Mouse (Mus musculus): ENCODE results near the gene Ccdc32. TPM values are rescaled to one million over a fixed set of nuclear protein-coding genes. Genes with fewer than 3 reads are reported as not detected.

The Ccdc32 gene
- polyA plus RNA-seq, 1 experiment from 2014 or later = 16.3 TPM

- H3K27ac ChIP-seq (ENCODE audit: poor library complexity, severe bottlenecking) = no peak overlapping the region
- H3K9ac ChIP-seq = no peak overlapping the region
- peaks cover 12% of the 10 kb centered on the region for H3K36me3 ChIP-seq
- 70% methylated on average over 7 of the region's 7 CpGs for WGBS
- H3K27me3 ChIP-seq (replicated peaks) = no peaks in the 10 kb centered on the region
- ATAC-seq (ENCODE audit: insufficient number of reproducible peaks, low FRiP score) = no peak
- no peak overlapping the region for H3K4me3 ChIP-seq
- H3K4me2 ChIP-seq = no peak overlapping the region
- peaks cover 3% of the 10 kb centered on the region; the same call in 1 of the 2 replicates for H3K9me3 ChIP-seq (replicated peaks)
- H3K4me1 ChIP-seq (replicated peaks) = peaks cover 22% of the 10 kb centered on the region
Measured at GRCm38 (mm10) chr2:119014989-119015388, 14.2 kb downstream of the Ccdc32 start.

GRCm38 (mm10) chr2:119009376-119009775 lies 19.8 kb downstream of the Ccdc32 start:
- Histone ChIP-seq H3K9ac (no peak overlapping the region), H3K9me3 (replicated peaks) (no peaks in the 10 kb centered on the region), H3K4me3 (no peak overlapping the region), H3K27ac (ENCODE audit: poor library complexity, severe bottlenecking) (no peak overlapping the region), H3K4me1 (replicated peaks) (no peaks in the 10 kb centered on the region), H3K4me2 (no peak overlapping the region), H3K36me3 (no peaks in the 10 kb centered on the region), H3K27me3 (replicated peaks) (no peaks in the 10 kb centered on the region)
- 88% methylated on average over 2 of the region's 2 CpGs for WGBS
- no peak for ATAC-seq (ENCODE audit: insufficient number of reproducible peaks, low FRiP score)

- H3K4me3 ChIP-seq = no peak overlapping the region
- no peaks in the 10 kb centered on the region for H3K4me1 ChIP-seq (replicated peaks)
- no peak overlapping the region for H3K9ac ChIP-seq
- 68% methylated on average over 7 of the region's 7 CpGs for WGBS
- H3K27me3 ChIP-seq (replicated peaks) = no peaks in the 10 kb centered on the region
- H3K36me3 ChIP-seq = no peaks in the 10 kb centered on the region
- no peak overlapping the region for H3K4me2 ChIP-seq
- no peak overlapping the region for H3K27ac ChIP-seq (ENCODE audit: poor library complexity, severe bottlenecking)
- H3K9me3 ChIP-seq (replicated peaks) = no peaks in the 10 kb centered on the region
- ATAC-seq (ENCODE audit: insufficient number of reproducible peaks, low FRiP score) = no peak
Measured at GRCm38 (mm10) chr2:119006886-119007285, 22.3 kb downstream of the Ccdc32 start.

GRCm38 (mm10) chr2:118999025-118999639 lies 30.1 kb downstream of the Ccdc32 start:
- no peaks in the 10 kb centered on the region for H3K9me3 ChIP-seq (replicated peaks)
- H3K27ac ChIP-seq (ENCODE audit: poor library complexity, severe bottlenecking) = no peak overlapping the region
- H3K9ac ChIP-seq = no peak overlapping the region
- peaks cover 24% of the 10 kb centered on the region for H3K27me3 ChIP-seq (replicated peaks)
- no peaks in the 10 kb centered on the region for H3K36me3 ChIP-seq
- H3K4me1 ChIP-seq (replicated peaks) = no peaks in the 10 kb centered on the region
- no peak for ATAC-seq (ENCODE audit: insufficient number of reproducible peaks, low FRiP score)
- H3K4me2 ChIP-seq = no peak overlapping the region
- no peak overlapping the region for H3K4me3 ChIP-seq
- WGBS = 77% methylated on average over 3 of the region's 3 CpGs

GRCm38 (mm10) chr2:118998115-118998866 lies 30.9 kb downstream of the Ccdc32 start:
- 65% methylated on average over 6 of the region's 6 CpGs for WGBS

GRCm38 (mm10) chr2:118996798-118997105 lies 32.4 kb downstream of the Ccdc32 start:
- H3K9ac ChIP-seq = no peak overlapping the region
- H3K4me2 ChIP-seq = no peak overlapping the region
- H3K27ac ChIP-seq (ENCODE audit: poor library complexity, severe bottlenecking) = no peak overlapping the region
- 68% methylated on average over 1 of the region's 1 CpGs for WGBS
- no peaks in the 10 kb centered on the region for H3K4me1 ChIP-seq (replicated peaks)
- no peak overlapping the region for H3K4me3 ChIP-seq
- peaks cover 24% of the 10 kb centered on the region for H3K27me3 ChIP-seq (replicated peaks)
- no peaks in the 10 kb centered on the region for H3K9me3 ChIP-seq (replicated peaks)
- no peaks in the 10 kb centered on the region for H3K36me3 ChIP-seq
- ATAC-seq (ENCODE audit: insufficient number of reproducible peaks, low FRiP score) = no peak

More at GRCm38 (mm10) chr2:118998115-118998866, 30.9 kb downstream of the Ccdc32 start:
- H3K27me3 ChIP-seq (replicated peaks) = peaks cover 24% of the 10 kb centered on the region
- H3K4me3 ChIP-seq = no peak overlapping the region
- no peaks in the 10 kb centered on the region for H3K9me3 ChIP-seq (replicated peaks)
- no peak overlapping the region for H3K9ac ChIP-seq
- H3K4me2 ChIP-seq = no peak overlapping the region
- no peak overlapping the region for H3K27ac ChIP-seq (ENCODE audit: poor library complexity, severe bottlenecking)
- no peaks in the 10 kb centered on the region for H3K4me1 ChIP-seq (replicated peaks)
- no peak for ATAC-seq (ENCODE audit: insufficient number of reproducible peaks, low FRiP score)
- no peaks in the 10 kb centered on the region for H3K36me3 ChIP-seq

- Histone ChIP-seq H3K27me3 (replicated peaks) (peaks cover 24% of the 10 kb centered on the region), H3K9ac (no peak overlapping the region)
- ATAC-seq (ENCODE audit: insufficient number of reproducible peaks, low FRiP score) = no peak
Measured at GRCm38 (mm10) chr2:118995919-118996797, 33.0 kb downstream of the Ccdc32 start.

GRCm38 (mm10) chr2:118995490-118995889 lies 33.7 kb downstream of the Ccdc32 start:
- H3K4me2 ChIP-seq = no peak overlapping the region
- no peak overlapping the region for H3K27ac ChIP-seq (ENCODE audit: poor library complexity, severe bottlenecking)
- H3K9me3 ChIP-seq (replicated peaks) = no peaks in the 10 kb centered on the region
- WGBS = 64% methylated on average over 5 of the region's 5 CpGs
- H3K4me1 ChIP-seq (replicated peaks) = no peaks in the 10 kb centered on the region
- peaks cover 24% of the 10 kb centered on the region for H3K27me3 ChIP-seq (replicated peaks)
- H3K4me3 ChIP-seq = no peak overlapping the region
- no peak overlapping the region for H3K9ac ChIP-seq
- no peak for ATAC-seq (ENCODE audit: insufficient number of reproducible peaks, low FRiP score)
- no peaks in the 10 kb centered on the region for H3K36me3 ChIP-seq

More at GRCm38 (mm10) chr2:118995919-118996797, 33.0 kb downstream of the Ccdc32 start:
- H3K4me1 ChIP-seq (replicated peaks) = no peaks in the 10 kb centered on the region
- WGBS = 45% methylated on average over 16 of the region's 16 CpGs
- H3K4me2 ChIP-seq = no peak overlapping the region
- no peaks in the 10 kb centered on the region for H3K9me3 ChIP-seq (replicated peaks)
- H3K4me3 ChIP-seq = no peak overlapping the region
- H3K27ac ChIP-seq (ENCODE audit: poor library complexity, severe bottlenecking) = no peak overlapping the region
- no peaks in the 10 kb centered on the region for H3K36me3 ChIP-seq

GRCm38 (mm10) chr2:118983812-118984211 lies 45.4 kb downstream of the Ccdc32 start:
- H3K9ac ChIP-seq = no peak overlapping the region
- WGBS = 70% methylated on average over 8 of the region's 8 CpGs
- H3K4me1 ChIP-seq (replicated peaks) = no peaks in the 10 kb centered on the region
- H3K36me3 ChIP-seq = no peaks in the 10 kb centered on the region
- H3K9me3 ChIP-seq (replicated peaks) = peaks cover 3% of the 10 kb centered on the region; the same call in 1 of the 2 replicates
- H3K27ac ChIP-seq (ENCODE audit: poor library complexity, severe bottlenecking) = no peak overlapping the region
- H3K4me2 ChIP-seq = no peak overlapping the region
- ATAC-seq (ENCODE audit: insufficient number of reproducible peaks, low FRiP score) = no peak
- H3K4me3 ChIP-seq = no peak overlapping the region
- H3K27me3 ChIP-seq (replicated peaks) = 0 out of 2 replicates have a peak, but pooled peaks cover 4% of the 10 kb centered on the region

GRCm38 (mm10) chr2:118980841-118981240 lies 48.4 kb downstream of the Ccdc32 start:
- H3K27ac ChIP-seq (ENCODE audit: poor library complexity, severe bottlenecking) = no peak overlapping the region
- H3K9ac ChIP-seq = no peak overlapping the region
- 66% methylated on average over 6 of the region's 6 CpGs for WGBS
- H3K27me3 ChIP-seq (replicated peaks) = peaks cover 12% of the 10 kb centered on the region; the same call in 1 of the 2 replicates
- no peaks in the 10 kb centered on the region for H3K36me3 ChIP-seq
- no peak overlapping the region for H3K4me3 ChIP-seq
- ATAC-seq (ENCODE audit: insufficient number of reproducible peaks, low FRiP score) = no peak
- 0 out of 2 replicates have a peak, but pooled peaks cover 6% of the 10 kb centered on the region for H3K4me1 ChIP-seq (replicated peaks)
- H3K9me3 ChIP-seq (replicated peaks) = no peaks in the 10 kb centered on the region
- no peak overlapping the region for H3K4me2 ChIP-seq

GRCm38 (mm10) chr2:118978064-118978463 lies 51.1 kb downstream of the Ccdc32 start:
- peaks cover 35% of the 10 kb centered on the region for H3K27me3 ChIP-seq (replicated peaks)
- H3K36me3 ChIP-seq = no peaks in the 10 kb centered on the region
- H3K4me1 ChIP-seq (replicated peaks) = peaks cover 11% of the 10 kb centered on the region; the same call in 1 of the 2 replicates
- H3K4me2 ChIP-seq = no peak overlapping the region
- H3K9ac ChIP-seq = no peak overlapping the region
- 24% methylated on average over 6 of the region's 6 CpGs for WGBS
- no peak overlapping the region for H3K4me3 ChIP-seq
- no peak for ATAC-seq (ENCODE audit: insufficient number of reproducible peaks, low FRiP score)
- no peak overlapping the region for H3K27ac ChIP-seq (ENCODE audit: poor library complexity, severe bottlenecking)
- no peaks in the 10 kb centered on the region for H3K9me3 ChIP-seq (replicated peaks)

All from heart, embryonic 12.5 days (tissue).